Mouse (Mus musculus): ENCODE results near the gene Zranb1.

GRCm38 (mm10) chr7:132894841-132895555 lies 35.9 kb upstream of the Zranb1 start:
- TF ChIP-seq CTCF (IDR thresholded peaks at IDR 0.05; ENCODE audit: insufficient read depth, low read depth, low read length) (no peak), POLR2A (IDR thresholded peaks at IDR 0.05; ENCODE audit: insufficient read depth, low read depth, low read length) (no peak)

Data from olfactory bulb, adult 2 months (tissue).